Mouse (Mus musculus) kidney, adult 2 months (tissue): ENCODE measurements around the gene Tbc1d20.

Source experiments
- CTCF ChIP-seq: fragments of 200-500 bp; conservative IDR thresholded peaks from 2 replicates; pipeline ENCODE4 v1.5.1; 2011; ENCODE audit warnings: low read depth, mild to moderate bottlenecking, control low read depth, low read length, moderate library complexity, mixed read lengths; ENCODE audit not compliant: insufficient read depth, insufficient read length
- POLR2A ChIP-seq: fragments of 200-500 bp; IDR thresholded peaks from one replicate; pipeline ENCODE4 v1.6.1; 2011; ENCODE audit warnings: low read depth, low read length, control low read depth

DNA sequence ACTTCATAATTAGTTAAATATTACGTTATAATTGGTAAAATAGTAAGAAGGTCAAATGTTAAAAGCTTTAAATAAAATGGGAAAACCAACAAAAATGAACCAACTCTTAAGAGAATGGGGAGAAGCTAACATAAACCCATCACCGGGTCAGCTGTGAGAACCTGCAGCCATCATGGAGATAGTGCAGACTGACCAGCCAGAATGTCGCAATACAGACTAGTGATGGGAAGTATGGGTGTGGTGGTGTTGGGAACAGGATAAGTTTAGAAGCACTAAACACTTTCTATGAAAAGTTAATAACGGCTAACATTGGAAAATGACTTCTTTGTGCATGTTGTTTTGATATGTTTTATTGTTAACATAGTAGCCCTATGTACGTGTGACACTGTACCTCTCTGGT is 6.1 kb upstream of the Tbc1d20 start:
- no peak for TF ChIP-seq CTCF
- no peak for TF ChIP-seq POLR2A
